Mouse (Mus musculus) liver, embryonic 15.5 days (tissue): ENCODE measurements around the gene Cadps2. TPM values are rescaled to one million over a fixed set of nuclear protein-coding genes. Genes with fewer than 3 reads are reported as not detected.

Source experiments
- ATAC-seq: fragments of 200-750 bp; cut with Nextera tagmentation; 2 replicates; pipeline ENCODE4 v1.8.0; 2017; ENCODE audit warnings: moderate number of reproducible peaks, mild to moderate bottlenecking, moderate library complexity; ENCODE audit not compliant: insufficient read depth
- H3K27ac ChIP-seq: fragments of 300-500 bp; sonication (generic); replicated peaks from 2 replicates; pipeline ENCODE4 v1.5.1; 2015; ENCODE audit warnings: mild to moderate bottlenecking, inconsistent platforms
- H3K27me3 ChIP-seq: fragments of 300-500 bp; sonication (generic); 2 replicates; pipeline ENCODE4 v1.6.1; 2015; ENCODE audit warnings: mild to moderate bottlenecking, inconsistent platforms
- H3K36me3 ChIP-seq: fragments of 300-500 bp; sonication (generic); replicated peaks from 2 replicates; pipeline ENCODE4 v1.6.1; 2015; ENCODE audit warnings: moderate library complexity, mild to moderate bottlenecking, inconsistent platforms
- H3K4me1 ChIP-seq: fragments of 300-500 bp; sonication (generic); replicated peaks from 2 replicates; pipeline ENCODE4 v1.6.1; 2015; ENCODE audit warnings: inconsistent platforms
- H3K4me2 ChIP-seq: fragments of 300-500 bp; sonication (generic); 2 replicates; pipeline ENCODE4 v1.6.1; 2015; ENCODE audit warnings: moderate library complexity, mild to moderate bottlenecking, inconsistent platforms
- H3K4me3 ChIP-seq: fragments of 300-500 bp; sonication (generic); replicated peaks from 2 replicates; pipeline ENCODE4 v1.5.1; 2015; ENCODE audit warnings: mild to moderate bottlenecking, inconsistent platforms
- H3K9ac ChIP-seq: fragments of 300-500 bp; sonication (generic); 2 replicates; pipeline ENCODE4 v1.6.1; 2015; ENCODE audit warnings: moderate library complexity, mild to moderate bottlenecking, inconsistent platforms
- H3K9me3 ChIP-seq: fragments of 300-500 bp; sonication (generic); replicated peaks from 2 replicates; pipeline ENCODE4 v1.6.1; 2016; ENCODE audit warnings: inconsistent platforms
- WGBS: fragments of 180-500 bp; shearing (Covaris S2); methylation state at CpG from one replicate; pipeline ENCODE4 v1.1.7; 2015; ENCODE audit warnings: mixed read lengths; ENCODE audit not compliant: insufficient replicate concordance; 5-methylcytosine and 5-hydroxymethylcytosine counted together
- polyA plus RNA-seq: library from polyadenylated mRNA; unstranded; fragments of >200 nt; fragmentation: Nextera tagmentation; extraction: Ambion mirVana; gene quantifications from 2 replicates; pipeline ENCODE4 v1.2.1, GENCODE M21; 2015

Gene Cadps2
- polyA plus RNA-seq, 1 experiment from 2014 or later, result 0.05 TPM

DNA sequence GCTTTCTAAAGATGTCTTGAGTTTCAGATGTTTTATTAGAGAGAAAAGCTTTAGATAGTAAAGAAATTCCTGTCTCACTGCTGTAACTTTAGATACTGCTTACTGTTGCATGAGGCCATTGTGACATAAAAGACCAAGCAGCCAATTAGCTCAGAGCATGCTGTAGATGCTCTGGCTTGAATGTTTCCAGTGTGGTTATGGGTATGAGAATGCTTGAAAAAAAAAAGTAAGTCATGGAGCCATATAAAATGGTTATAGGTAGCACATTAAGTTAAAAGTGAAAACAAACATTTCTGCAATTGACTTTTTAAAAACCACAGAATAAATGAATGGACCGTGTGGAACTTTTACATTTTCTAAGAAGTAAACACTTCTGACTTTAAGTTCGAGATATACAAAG is 189.0 kb downstream of the Cadps2 start, which contains the start of gene Rnf133:
Rnf133 (minus strand) TSS at position 101 of the 400 bp plus-strand sequence.
- Histone ChIP-seq H3K4me3 (no peak within 1 kb of the TSS), H3K27me3 (no peaks in the 10 kb centered on the region), H3K36me3 (no peaks in the 10 kb centered on the region), H3K27ac (no peak within 1 kb of the TSS), H3K4me1 (no peaks in the 10 kb centered on the region), H3K9me3 (no peaks in the 10 kb centered on the region), H3K9ac (no peak within 1 kb of the TSS), H3K4me2 (no peak within 1 kb of the TSS)
- 58% methylated on average over 2 of the region's 2 CpGs for WGBS
- no peak for ATAC-seq

DNA sequence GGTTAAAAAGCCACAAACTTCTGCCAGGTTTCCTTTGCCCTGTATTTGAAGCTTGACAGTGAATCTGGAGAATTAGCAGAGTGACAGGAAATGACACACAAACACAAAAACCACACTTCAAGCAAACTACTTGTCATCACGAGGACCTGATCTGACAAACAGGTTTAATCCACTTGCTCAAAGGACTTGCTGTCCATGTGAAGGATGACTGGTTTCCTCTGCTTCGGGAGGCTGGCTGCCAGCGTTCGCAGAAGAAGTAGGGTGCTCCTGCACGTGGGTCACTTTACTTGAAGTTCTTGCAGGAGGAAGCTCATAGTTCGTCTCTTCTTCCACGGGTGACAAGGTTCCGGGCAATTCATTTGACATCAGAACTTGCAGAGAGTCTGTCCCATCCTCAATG is 190.5 kb downstream of the Cadps2 start:
- Histone ChIP-seq H3K36me3 (no peaks in the 10 kb centered on the region), H3K9ac (no peak overlapping the region), H3K4me3 (no peak overlapping the region), H3K4me1 (no peaks in the 10 kb centered on the region), H3K27me3 (no peaks in the 10 kb centered on the region), H3K27ac (no peak overlapping the region), H3K9me3 (no peaks in the 10 kb centered on the region), H3K4me2 (no peak overlapping the region)
- no peak for ATAC-seq
- 20% methylated on average over 8 of the region's 8 CpGs for WGBS

DNA sequence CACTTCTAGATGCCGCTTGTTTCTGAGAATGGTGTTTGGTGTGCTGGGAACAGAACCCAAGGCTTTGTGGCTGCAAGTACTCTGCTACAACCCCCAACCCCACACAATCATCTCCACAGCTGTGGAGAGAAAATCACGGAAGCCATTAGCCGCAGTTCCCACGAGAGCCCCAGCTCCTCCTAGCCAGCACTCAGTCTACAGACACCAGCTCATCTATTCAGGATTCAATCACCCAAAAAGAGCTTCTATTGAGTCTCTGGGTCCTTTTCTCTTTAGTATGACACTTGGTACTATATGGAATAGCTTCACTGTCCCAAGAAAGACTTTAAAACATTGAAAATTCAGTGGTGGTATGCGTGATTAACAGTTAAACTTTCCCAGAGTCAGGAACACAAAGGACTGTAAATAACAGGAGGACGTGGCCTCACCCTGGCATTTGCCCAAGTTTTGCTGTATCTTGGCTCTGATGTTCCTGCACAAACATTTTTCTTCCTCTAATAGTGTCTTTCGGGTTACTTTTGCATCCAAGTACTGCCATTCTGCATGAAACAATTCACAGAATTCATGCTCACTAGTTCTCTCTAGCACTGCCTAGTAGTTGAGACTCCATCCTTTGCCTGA is 191.5 kb downstream of the Cadps2 start:
- no peak overlapping the region for H3K4me3 ChIP-seq
- 60% methylated on average over 7 of the region's 7 CpGs for WGBS
- no peak overlapping the region for H3K27ac ChIP-seq
- no peak for ATAC-seq
- H3K9me3 ChIP-seq, result no peaks in the 10 kb centered on the region
- H3K36me3 ChIP-seq, result no peaks in the 10 kb centered on the region
- no peaks in the 10 kb centered on the region for H3K27me3 ChIP-seq
- no peak overlapping the region for H3K9ac ChIP-seq
- no peaks in the 10 kb centered on the region for H3K4me1 ChIP-seq
- H3K4me2 ChIP-seq, result no peak overlapping the region

GRCm38 (mm10) chr6:23637081-23637480 is 202.1 kb downstream of the Cadps2 start:
- Histone ChIP-seq H3K4me2 (no peak overlapping the region), H3K36me3 (no peaks in the 10 kb centered on the region), H3K27ac (no peak overlapping the region), H3K27me3 (no peaks in the 10 kb centered on the region), H3K4me3 (no peak overlapping the region), H3K4me1 (no peaks in the 10 kb centered on the region), H3K9me3 (no peaks in the 10 kb centered on the region), H3K9ac (no peak overlapping the region)
- WGBS, result 42% methylated on average over 3 of the region's 3 CpGs
- ATAC-seq, result no peak

- Histone ChIP-seq H3K9me3 (no peaks in the 10 kb centered on the region), H3K4me3 (no peak overlapping the region), H3K4me1 (no peaks in the 10 kb centered on the region), H3K27ac (no peak overlapping the region), H3K4me2 (no peak overlapping the region), H3K36me3 (no peaks in the 10 kb centered on the region), H3K27me3 (no peaks in the 10 kb centered on the region), H3K9ac (no peak overlapping the region)
- 56% methylated on average over 3 of the region's 3 CpGs for WGBS
- ATAC-seq, result no peak
These were observed 204.0 kb downstream of the Cadps2 start for GRCm38 (mm10) chr6:23635208-23635607.

- no peak for ATAC-seq
- WGBS, result 70% methylated on average over 9 of the region's 9 CpGs
These were observed 205.2 kb downstream of the Cadps2 start for GRCm38 (mm10) chr6:23634016-23634415.

GRCm38 (mm10) chr6:23630465-23630864 is 208.8 kb downstream of the Cadps2 start:
- 47% methylated on average over 4 of the region's 4 CpGs for WGBS

More at GRCm38 (mm10) chr6:23634016-23634415, 205.2 kb downstream of the Cadps2 start:
- no peak overlapping the region for H3K4me2 ChIP-seq
- H3K36me3 ChIP-seq, result no peaks in the 10 kb centered on the region
- no peak overlapping the region for H3K27ac ChIP-seq
- H3K9ac ChIP-seq, result no peak overlapping the region
- no peaks in the 10 kb centered on the region for H3K4me1 ChIP-seq
- no peaks in the 10 kb centered on the region for H3K27me3 ChIP-seq
- no peaks in the 10 kb centered on the region for H3K9me3 ChIP-seq
- H3K4me3 ChIP-seq, result no peak overlapping the region

GRCm38 (mm10) chr6:23575102-23575501 is 264.1 kb downstream of the Cadps2 start:
- H3K4me3 ChIP-seq, result no peak overlapping the region
- no peaks in the 10 kb centered on the region for H3K4me1 ChIP-seq
- H3K4me2 ChIP-seq, result no peak overlapping the region
- no peaks in the 10 kb centered on the region for H3K27me3 ChIP-seq
- no peak overlapping the region for H3K9ac ChIP-seq
- H3K36me3 ChIP-seq, result no peaks in the 10 kb centered on the region
- 47% methylated on average over 2 of the region's 2 CpGs for WGBS
- no peaks in the 10 kb centered on the region for H3K9me3 ChIP-seq
- no peak overlapping the region for H3K27ac ChIP-seq
- ATAC-seq, result no peak

More at GRCm38 (mm10) chr6:23630465-23630864, 208.8 kb downstream of the Cadps2 start:
- Histone ChIP-seq H3K9me3 (no peaks in the 10 kb centered on the region), H3K4me3 (no peak overlapping the region), H3K4me1 (no peaks in the 10 kb centered on the region), H3K27ac (no peak overlapping the region), H3K4me2 (no peak overlapping the region), H3K9ac (no peak overlapping the region), H3K36me3 (no peaks in the 10 kb centered on the region), H3K27me3 (no peaks in the 10 kb centered on the region)
- ATAC-seq, result no peak

DNA sequence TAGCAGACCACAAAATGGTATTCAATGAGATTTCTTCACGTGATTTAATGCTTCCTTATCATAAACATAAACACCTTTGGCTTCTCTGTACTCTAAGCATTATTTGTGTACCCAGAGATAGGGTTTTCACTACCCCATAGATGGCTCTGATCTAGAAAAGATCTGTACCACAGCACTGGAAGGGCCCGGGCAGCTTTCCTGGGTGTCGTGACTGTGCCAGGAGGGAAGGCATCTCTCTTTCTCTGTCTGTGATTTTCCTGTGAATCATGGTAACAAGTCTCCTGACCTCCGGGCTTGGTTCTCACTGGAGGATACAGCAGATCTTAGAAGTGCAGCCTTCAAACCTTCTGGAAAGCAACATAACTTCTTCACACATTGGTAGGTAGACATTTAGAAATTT is 265.5 kb downstream of the Cadps2 start:
- no peaks in the 10 kb centered on the region for H3K4me1 ChIP-seq
- ATAC-seq, result no peak
- H3K4me2 ChIP-seq, result no peak overlapping the region
- H3K9ac ChIP-seq, result no peak overlapping the region
- WGBS, result 65% methylated on average over 4 of the region's 4 CpGs
- H3K36me3 ChIP-seq, result no peaks in the 10 kb centered on the region
- no peaks in the 10 kb centered on the region for H3K9me3 ChIP-seq
- no peak overlapping the region for H3K4me3 ChIP-seq
- H3K27ac ChIP-seq, result no peak overlapping the region
- no peaks in the 10 kb centered on the region for H3K27me3 ChIP-seq

GRCm38 (mm10) chr6:23572401-23572800 is 266.8 kb downstream of the Cadps2 start:
- no peak overlapping the region for H3K4me2 ChIP-seq
- H3K27ac ChIP-seq, result no peak overlapping the region
- 58% methylated on average over 4 of the region's 4 CpGs for WGBS
- H3K4me1 ChIP-seq, result no peaks in the 10 kb centered on the region
- no peaks in the 10 kb centered on the region for H3K9me3 ChIP-seq
- no peaks in the 10 kb centered on the region for H3K36me3 ChIP-seq
- no peak for ATAC-seq
- no peak overlapping the region for H3K4me3 ChIP-seq
- H3K27me3 ChIP-seq, result no peaks in the 10 kb centered on the region
- no peak overlapping the region for H3K9ac ChIP-seq

DNA sequence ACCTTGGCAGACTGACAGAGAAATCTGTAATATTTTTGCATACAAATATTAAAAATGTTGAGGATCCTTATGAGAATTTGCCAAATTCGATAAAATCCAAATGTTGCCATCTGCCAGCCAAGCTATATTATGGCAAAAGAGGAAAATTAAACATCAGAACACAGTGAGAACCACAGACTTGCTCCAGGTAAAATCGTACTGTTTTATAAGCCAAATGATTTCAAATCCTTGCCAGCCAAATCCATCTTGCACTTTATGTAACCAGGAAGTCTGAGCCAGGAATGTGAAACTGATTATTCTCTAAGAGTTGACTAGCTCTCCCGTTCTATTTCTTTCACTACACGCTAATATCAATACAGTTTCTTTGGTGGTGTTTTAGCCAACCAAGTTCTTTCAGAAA is 269.5 kb downstream of the Cadps2 start:
- 57% methylated on average over 4 of the region's 4 CpGs for WGBS
- Histone ChIP-seq H3K27me3 (no peaks in the 10 kb centered on the region), H3K4me3 (no peak overlapping the region), H3K9me3 (no peaks in the 10 kb centered on the region), H3K36me3 (no peaks in the 10 kb centered on the region), H3K4me1 (no peaks in the 10 kb centered on the region), H3K9ac (no peak overlapping the region), H3K4me2 (no peak overlapping the region), H3K27ac (no peak overlapping the region)
- ATAC-seq, result no peak

DNA sequence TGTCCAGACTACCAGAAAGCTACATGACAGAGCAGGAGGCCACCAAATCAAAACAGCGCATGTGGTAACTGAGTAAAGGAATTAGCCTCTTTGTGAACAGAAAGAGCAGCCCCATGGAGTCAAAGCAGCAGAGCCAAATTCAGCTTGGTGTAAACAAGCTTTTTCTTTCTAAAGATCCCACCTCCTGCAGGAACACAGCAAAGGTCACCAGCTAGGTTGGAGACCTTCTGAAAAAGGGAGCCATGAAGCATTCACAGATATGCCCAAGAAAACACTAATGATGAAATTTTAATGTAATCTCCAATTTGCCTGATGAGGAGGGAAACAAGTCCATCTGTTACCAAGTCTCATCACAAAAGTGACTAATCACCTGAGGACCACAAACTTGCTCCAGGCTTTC is 270.5 kb downstream of the Cadps2 start:
- no peak for ATAC-seq
- H3K27ac ChIP-seq, result no peak overlapping the region
- H3K4me1 ChIP-seq, result no peaks in the 10 kb centered on the region
- H3K9me3 ChIP-seq, result no peaks in the 10 kb centered on the region
- no peak overlapping the region for H3K4me2 ChIP-seq
- H3K4me3 ChIP-seq, result no peak overlapping the region
- 71% methylated on average over 1 of the region's 1 CpGs for WGBS
- no peaks in the 10 kb centered on the region for H3K27me3 ChIP-seq
- no peaks in the 10 kb centered on the region for H3K36me3 ChIP-seq
- H3K9ac ChIP-seq, result no peak overlapping the region
